Mouse (Mus musculus): Measurements from ENCODE around the gene Grm4. TPM values are rescaled to one million over a fixed set of nuclear protein-coding genes. Genes with fewer than 3 reads are reported as not detected.

The Grm4 gene
- polyA plus RNA-seq, 1 experiment from 2014 or later = not detected

- no peak overlapping the region for H3K27ac ChIP-seq (ENCODE audit: low read length)
- no peaks in the 10 kb centered on the region for H3K4me1 ChIP-seq (ENCODE audit: control insufficient read depth, low read depth, low read length)
- H3K36me3 ChIP-seq (ENCODE audit: control insufficient read depth, insufficient read depth) = no peaks in the 10 kb centered on the region
- no peaks in the 10 kb centered on the region for H3K9me3 ChIP-seq (replicated peaks; ENCODE audit: control insufficient read depth, low read length)
- no peak overlapping the region for H3K4me3 ChIP-seq (ENCODE audit: low read depth, low read length)
- no peak overlapping the region for H3K4me2 ChIP-seq (ENCODE audit: low read depth, low read length)
- WGBS (ENCODE audit: insufficient replicate concordance) = 42% methylated on average over 10 of the region's 10 CpGs
- H3K9ac ChIP-seq (ENCODE audit: low read depth, low read length) = no peak overlapping the region
- no peak for ATAC-seq (ENCODE audit: low read depth)
- H3K27me3 ChIP-seq (ENCODE audit: control insufficient read depth, insufficient read depth, low read depth, low read length) = peaks cover 22% of the 10 kb centered on the region
Measured at GRCm38 (mm10) chr17:27505221-27505881, 15.9 kb downstream of the Grm4 start.

- WGBS (ENCODE audit: insufficient replicate concordance) = 48% methylated on average over 7 of the region's 7 CpGs
- H3K27me3 ChIP-seq (ENCODE audit: control insufficient read depth, insufficient read depth, low read depth, low read length) = peaks cover 14% of the 10 kb centered on the region
- H3K27ac ChIP-seq (ENCODE audit: low read length) = no peak overlapping the region
Measured at GRCm38 (mm10) chr17:27503869-27504268, 17.3 kb downstream of the Grm4 start.

GRCm38 (mm10) chr17:27502736-27503445, 18.3 kb downstream of the Grm4 start:
- H3K36me3 ChIP-seq (ENCODE audit: control insufficient read depth, insufficient read depth) = no peaks in the 10 kb centered on the region
- H3K4me2 ChIP-seq (ENCODE audit: low read depth, low read length) = no peak overlapping the region
- 57% methylated on average over 31 of the region's 31 CpGs for WGBS (ENCODE audit: insufficient replicate concordance)
- ATAC-seq (ENCODE audit: low read depth) = no peak
- H3K9ac ChIP-seq (ENCODE audit: low read depth, low read length) = no peak overlapping the region
- H3K4me1 ChIP-seq (ENCODE audit: control insufficient read depth, low read depth, low read length) = no peaks in the 10 kb centered on the region
- H3K4me3 ChIP-seq (ENCODE audit: low read depth, low read length) = no peak overlapping the region
- H3K27ac ChIP-seq (ENCODE audit: low read length) = no peak overlapping the region
- peaks cover 14% of the 10 kb centered on the region for H3K27me3 ChIP-seq (ENCODE audit: control insufficient read depth, insufficient read depth, low read depth, low read length)
- no peaks in the 10 kb centered on the region for H3K9me3 ChIP-seq (replicated peaks; ENCODE audit: control insufficient read depth, low read length)

More at GRCm38 (mm10) chr17:27503869-27504268, 17.3 kb downstream of the Grm4 start:
- H3K4me1 ChIP-seq (ENCODE audit: control insufficient read depth, low read depth, low read length) = no peaks in the 10 kb centered on the region
- no peak overlapping the region for H3K4me2 ChIP-seq (ENCODE audit: low read depth, low read length)
- no peaks in the 10 kb centered on the region for H3K9me3 ChIP-seq (replicated peaks; ENCODE audit: control insufficient read depth, low read length)
- no peak overlapping the region for H3K4me3 ChIP-seq (ENCODE audit: low read depth, low read length)
- H3K36me3 ChIP-seq (ENCODE audit: control insufficient read depth, insufficient read depth) = no peaks in the 10 kb centered on the region
- H3K9ac ChIP-seq (ENCODE audit: low read depth, low read length) = no peak overlapping the region
- ATAC-seq (ENCODE audit: low read depth) = no peak

- H3K9me3 ChIP-seq (replicated peaks; ENCODE audit: control insufficient read depth, low read length) = no peaks in the 10 kb centered on the region
- no peak overlapping the region for H3K9ac ChIP-seq (ENCODE audit: low read depth, low read length)
- 33% methylated on average over 14 of the region's 14 CpGs for WGBS (ENCODE audit: insufficient replicate concordance)
- H3K36me3 ChIP-seq (ENCODE audit: control insufficient read depth, insufficient read depth) = no peaks in the 10 kb centered on the region
- ATAC-seq (ENCODE audit: low read depth) = no peak
- H3K4me2 ChIP-seq (ENCODE audit: low read depth, low read length) = no peak overlapping the region
- H3K27ac ChIP-seq (ENCODE audit: low read length) = no peak overlapping the region
- peaks cover 12% of the 10 kb centered on the region for H3K27me3 ChIP-seq (ENCODE audit: control insufficient read depth, insufficient read depth, low read depth, low read length)
- no peaks in the 10 kb centered on the region for H3K4me1 ChIP-seq (ENCODE audit: control insufficient read depth, low read depth, low read length)
- H3K4me3 ChIP-seq (ENCODE audit: low read depth, low read length) = no peak overlapping the region
Measured at GRCm38 (mm10) chr17:27502288-27502687, 18.9 kb downstream of the Grm4 start.

GRCm38 (mm10) chr17:27501331-27502251, 19.6 kb downstream of the Grm4 start:
- H3K4me3 ChIP-seq (ENCODE audit: low read depth, low read length) = no peak overlapping the region
- H3K9ac ChIP-seq (ENCODE audit: low read depth, low read length) = no peak overlapping the region
- 0 out of 2 replicates have a peak, but pooled peaks have one; percentile 7 for ATAC-seq (ENCODE audit: low read depth)
- no peaks in the 10 kb centered on the region for H3K36me3 ChIP-seq (ENCODE audit: control insufficient read depth, insufficient read depth)
- H3K4me1 ChIP-seq (ENCODE audit: control insufficient read depth, low read depth, low read length) = no peaks in the 10 kb centered on the region
- no peak overlapping the region for H3K4me2 ChIP-seq (ENCODE audit: low read depth, low read length)
- H3K27me3 ChIP-seq (ENCODE audit: control insufficient read depth, insufficient read depth, low read depth, low read length) = peaks cover 12% of the 10 kb centered on the region
- H3K9me3 ChIP-seq (replicated peaks; ENCODE audit: control insufficient read depth, low read length) = no peaks in the 10 kb centered on the region
- 10% methylated on average over 17 of the region's 18 CpGs for WGBS (ENCODE audit: insufficient replicate concordance)
- no peak overlapping the region for H3K27ac ChIP-seq (ENCODE audit: low read length)

- no peak overlapping the region for H3K4me3 ChIP-seq (ENCODE audit: low read depth, low read length)
Measured at GRCm38 (mm10) chr17:27500811-27501210, 20.4 kb downstream of the Grm4 start.

GRCm38 (mm10) chr17:27499080-27499479, 22.1 kb downstream of the Grm4 start:
- no peak for ATAC-seq (ENCODE audit: low read depth)
- Histone ChIP-seq H3K27me3 (ENCODE audit: control insufficient read depth, insufficient read depth, low read depth, low read length) (peaks cover 7% of the 10 kb centered on the region), H3K4me3 (ENCODE audit: low read depth, low read length) (no peak overlapping the region), H3K27ac (ENCODE audit: low read length) (no peak overlapping the region), H3K9ac (ENCODE audit: low read depth, low read length) (no peak overlapping the region), H3K36me3 (ENCODE audit: control insufficient read depth, insufficient read depth) (no peaks in the 10 kb centered on the region), H3K4me2 (ENCODE audit: low read depth, low read length) (no peak overlapping the region), H3K9me3 (replicated peaks; ENCODE audit: control insufficient read depth, low read length) (no peaks in the 10 kb centered on the region), H3K4me1 (ENCODE audit: control insufficient read depth, low read depth, low read length) (no peaks in the 10 kb centered on the region)
- 46% methylated on average over 13 of the region's 13 CpGs for WGBS (ENCODE audit: insufficient replicate concordance)

More at GRCm38 (mm10) chr17:27500811-27501210, 20.4 kb downstream of the Grm4 start:
- Histone ChIP-seq H3K27ac (ENCODE audit: low read length) (no peak overlapping the region), H3K4me1 (ENCODE audit: control insufficient read depth, low read depth, low read length) (no peaks in the 10 kb centered on the region), H3K4me2 (ENCODE audit: low read depth, low read length) (no peak overlapping the region), H3K9me3 (replicated peaks; ENCODE audit: control insufficient read depth, low read length) (no peaks in the 10 kb centered on the region), H3K36me3 (ENCODE audit: control insufficient read depth, insufficient read depth) (no peaks in the 10 kb centered on the region), H3K9ac (ENCODE audit: low read depth, low read length) (no peak overlapping the region), H3K27me3 (ENCODE audit: control insufficient read depth, insufficient read depth, low read depth, low read length) (peaks cover 7% of the 10 kb centered on the region)
- 31% methylated on average over 4 of the region's 4 CpGs for WGBS (ENCODE audit: insufficient replicate concordance)
- ATAC-seq (ENCODE audit: low read depth) = no peak

GRCm38 (mm10) chr17:27497798-27498197, 23.4 kb downstream of the Grm4 start:
- Histone ChIP-seq H3K27me3 (ENCODE audit: control insufficient read depth, insufficient read depth, low read depth, low read length) (peaks cover 6% of the 10 kb centered on the region), H3K36me3 (ENCODE audit: control insufficient read depth, insufficient read depth) (no peaks in the 10 kb centered on the region), H3K9me3 (replicated peaks; ENCODE audit: control insufficient read depth, low read length) (no peaks in the 10 kb centered on the region), H3K9ac (ENCODE audit: low read depth, low read length) (no peak overlapping the region), H3K4me1 (ENCODE audit: control insufficient read depth, low read depth, low read length) (no peaks in the 10 kb centered on the region), H3K27ac (ENCODE audit: low read length) (no peak overlapping the region), H3K4me2 (ENCODE audit: low read depth, low read length) (no peak overlapping the region), H3K4me3 (ENCODE audit: low read depth, low read length) (no peak overlapping the region)
- no peak for ATAC-seq (ENCODE audit: low read depth)
- 29% methylated on average over 5 of the region's 5 CpGs for WGBS (ENCODE audit: insufficient replicate concordance)

All from liver, embryonic 16.5 days (tissue).